Mouse (Mus musculus) C2C12 (cell line): Measurements from ENCODE around the gene Adat1.

Source experiments
- CTCF ChIP-seq: IDR thresholded peaks from one replicate; pipeline ENCODE4 v1.5.1; 2011; ENCODE audit not compliant: control insufficient read depth, insufficient read depth, insufficient read length
- MYOD1 ChIP-seq: IDR thresholded peaks from one replicate; pipeline ENCODE4 v1.6.1; 2011; ENCODE audit warnings: low read depth; ENCODE audit not compliant: control insufficient read depth, insufficient read length
- USF1 ChIP-seq: IDR thresholded peaks from one replicate; pipeline ENCODE4 v1.6.1; 2011; ENCODE audit warnings: low read depth, mild to moderate bottlenecking, control low read depth, moderate library complexity

- TF ChIP-seq USF1 (no peak), MYOD1 (no peak), CTCF (no peak)
These were observed 28.6 kb downstream of the Adat1 start for GRCm38 (mm10) chr8:111963546-111963945.
